Mouse (Mus musculus): ENCODE measurements around the gene Jam3.
"Not testable (repeated sequence)": the region's sequence is repeated elsewhere in the genome, so short reads cannot be mapped to it uniquely, and the experiment has no call there.

Jam3 gene

DNA sequence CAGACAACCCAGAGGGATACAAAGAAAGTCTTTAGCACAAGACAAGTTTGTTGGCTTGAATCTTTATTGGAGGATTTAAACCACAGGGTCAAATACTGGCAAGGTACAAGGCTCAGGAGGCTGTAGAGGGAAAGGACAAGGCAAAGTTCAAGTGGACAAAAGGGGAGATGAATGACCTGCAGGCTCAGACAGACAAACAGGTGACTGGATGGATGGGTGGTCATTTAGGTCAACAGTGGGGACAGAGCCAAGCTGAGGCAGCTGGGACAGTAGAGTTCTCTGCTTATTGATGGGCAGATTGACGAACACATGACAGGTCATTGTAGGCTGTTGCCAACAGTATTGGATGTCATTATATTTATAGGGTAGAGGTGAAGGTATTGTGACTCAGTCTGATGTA, 11.8 kb upstream of the Jam3 start:
- DNase-seq (ENCODE audit: low spot score) = no peak

GRCm38 (mm10) chr9:27165596-27165995, 10.4 kb upstream of the Jam3 start:
- no peak for DNase-seq (ENCODE audit: low spot score)

DNA sequence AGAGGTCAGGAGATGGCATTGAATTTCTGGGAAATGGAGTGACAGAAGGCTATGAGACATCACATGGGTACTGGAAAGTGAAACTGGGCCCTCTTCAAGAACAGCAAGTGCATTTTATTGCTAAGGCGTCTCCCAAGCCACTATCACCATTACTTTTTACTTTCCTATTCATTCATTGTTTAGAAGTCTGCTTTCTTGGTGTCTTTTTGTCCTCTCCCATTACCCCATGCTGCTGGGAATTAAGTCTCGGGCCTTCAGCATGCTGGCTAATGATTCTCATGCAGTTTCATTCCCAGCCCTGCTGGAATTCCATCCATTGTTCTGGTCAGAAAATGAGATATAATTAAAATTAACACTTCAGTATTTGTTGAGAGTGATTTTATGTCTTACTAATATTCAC, 9.7 kb upstream of the Jam3 start:
- no peak for DNase-seq (ENCODE audit: low spot score)

DNA sequence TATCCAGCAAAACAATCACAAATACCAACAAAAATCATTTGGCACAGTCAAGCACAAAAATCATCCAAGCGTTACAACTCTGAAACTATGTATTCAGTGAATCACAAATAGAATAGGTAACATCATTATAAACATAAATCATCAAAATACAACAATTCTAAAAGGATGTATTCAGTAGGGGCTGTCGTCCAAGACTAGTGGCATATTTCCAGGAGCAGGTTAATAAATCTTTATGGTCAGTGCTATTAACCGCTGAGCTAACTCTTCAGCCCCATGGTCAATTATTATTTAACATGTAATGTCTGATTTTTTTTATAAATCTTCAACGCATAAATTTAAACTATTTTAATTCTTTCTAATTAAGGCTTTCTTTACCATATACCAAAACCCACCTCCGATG, 8.4 kb upstream of the Jam3 start:
- not testable (repeated sequence) for DNase-seq (ENCODE audit: low spot score)

DNA sequence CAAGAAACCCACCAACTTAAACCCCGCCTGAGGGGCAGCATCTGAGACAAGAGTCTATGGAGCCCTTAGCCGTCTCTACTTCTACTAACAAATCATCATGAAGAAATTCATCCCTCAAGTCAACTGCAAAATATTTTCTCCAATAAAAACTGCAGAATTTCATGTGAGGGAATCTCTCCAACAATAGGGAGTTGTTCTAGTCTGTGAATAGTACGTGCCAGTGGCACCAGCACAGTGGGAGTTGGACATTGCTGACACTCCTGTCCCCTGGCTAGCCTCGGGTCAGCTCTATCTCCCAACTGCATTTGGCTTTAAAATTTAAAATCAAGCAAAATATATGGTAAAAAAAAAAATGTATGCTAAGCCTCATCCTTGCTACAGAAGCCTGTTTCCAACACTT, 1.4 kb downstream of the Jam3 start:
- DNase-seq (ENCODE audit: low spot score) = no peak

GRCm38 (mm10) chr9:27149836-27150235, 5.4 kb downstream of the Jam3 start:
- no peak for DNase-seq (ENCODE audit: low spot score)

DNA sequence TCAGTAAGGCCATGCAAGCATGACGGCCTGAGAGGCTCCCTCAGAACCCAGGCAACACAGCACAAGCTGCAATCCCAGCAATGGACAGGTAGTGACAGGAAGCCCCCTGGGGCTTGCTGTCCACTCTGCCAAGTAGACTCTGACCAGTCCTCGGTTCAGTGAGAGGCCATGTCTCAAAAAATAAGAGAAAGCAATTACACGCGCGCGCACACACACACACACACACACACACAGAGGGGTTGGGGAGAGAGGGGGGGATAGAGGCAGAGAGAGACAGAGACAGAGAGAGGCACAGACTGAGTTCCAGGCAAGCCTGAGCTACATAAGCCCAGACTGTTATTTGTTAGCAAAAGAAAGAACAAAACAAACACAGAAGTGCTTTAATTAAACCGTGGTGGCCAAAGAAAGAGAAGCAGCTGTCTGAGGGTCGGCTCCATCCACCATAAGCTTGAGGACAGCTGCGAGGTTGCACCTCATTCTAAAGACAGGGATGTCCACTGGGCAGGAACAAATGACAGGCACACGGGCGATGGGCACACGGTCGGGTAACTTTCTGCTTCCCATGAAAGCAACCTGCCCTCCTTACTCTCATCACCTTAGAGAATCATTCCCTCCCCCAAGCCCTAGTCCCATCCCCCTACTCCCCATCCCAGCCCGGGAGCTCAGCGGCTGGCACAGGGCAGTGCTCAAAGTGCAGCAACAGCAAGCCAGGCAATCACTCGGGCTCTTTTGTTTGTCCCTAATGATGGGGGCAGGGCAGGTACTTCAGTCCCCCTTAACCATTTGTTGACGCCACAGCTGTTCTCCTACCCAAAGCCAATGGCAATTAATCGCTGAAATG, 6.4 kb downstream of the Jam3 start:
- DNase-seq (ENCODE audit: low spot score) = no peak

GRCm38 (mm10) chr9:27147946-27148345, 7.3 kb downstream of the Jam3 start:
- no peak for DNase-seq (ENCODE audit: low spot score)

GRCm38 (mm10) chr9:27146826-27147225, 8.4 kb downstream of the Jam3 start:
- DNase-seq (ENCODE audit: low spot score) = no peak

- no peak for DNase-seq (ENCODE audit: low spot score)
These were observed 10.2 kb downstream of the Jam3 start for GRCm38 (mm10) chr9:27144996-27145395.

- DNase-seq (ENCODE audit: low spot score) = no peak
These were observed 10.9 kb downstream of the Jam3 start for GRCm38 (mm10) chr9:27144271-27144840.

GRCm38 (mm10) chr9:27140432-27141065, 14.7 kb downstream of the Jam3 start:
- DNase-seq (ENCODE audit: low spot score) = no peak

GRCm38 (mm10) chr9:27136651-27137050, 18.6 kb downstream of the Jam3 start:
- DNase-seq (ENCODE audit: low spot score) = no peak

GRCm38 (mm10) chr9:27135372-27135771, 19.8 kb downstream of the Jam3 start:
- DNase-seq (ENCODE audit: low spot score) = no peak

DNA sequence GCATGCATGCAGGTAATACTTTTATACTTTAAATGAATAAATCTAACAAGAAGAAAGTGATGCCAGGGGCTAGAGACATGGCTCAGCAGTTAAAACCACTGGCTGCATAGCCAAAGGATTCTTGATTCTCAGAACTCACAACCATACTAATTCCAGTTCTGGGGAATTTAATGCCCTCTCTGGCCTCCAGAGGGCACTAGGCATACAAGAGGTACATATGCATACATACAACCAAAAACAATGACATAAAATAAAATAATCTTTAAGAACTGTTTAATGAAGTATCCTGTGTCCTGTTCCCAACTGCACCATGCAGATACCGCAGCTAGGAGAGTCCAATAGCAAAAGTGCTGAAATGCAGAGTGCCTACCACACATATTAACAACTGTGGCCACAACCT, 20.8 kb downstream of the Jam3 start:
- DNase-seq (ENCODE audit: low spot score) = no peak

DNA sequence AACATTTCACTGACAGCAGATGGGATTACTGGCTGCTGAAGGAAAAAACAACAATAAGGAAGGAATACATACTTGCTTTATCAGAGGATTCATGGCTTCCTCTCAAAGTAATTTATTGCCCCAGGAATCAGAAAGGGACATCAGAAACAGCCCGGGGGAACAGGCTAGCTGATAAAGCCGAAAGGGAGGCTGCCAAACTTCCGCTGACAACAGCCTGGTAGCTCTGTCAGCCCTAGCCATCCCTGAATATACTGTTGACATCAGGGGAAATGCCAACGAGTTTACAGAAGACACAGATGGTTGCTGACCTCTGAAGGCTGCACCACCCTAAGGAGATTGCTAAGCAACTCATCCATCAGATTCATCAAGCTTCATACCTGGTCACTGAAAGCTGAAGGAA, 26.6 kb downstream of the Jam3 start:
- DNase-seq (ENCODE audit: low spot score) = no peak

DNA sequence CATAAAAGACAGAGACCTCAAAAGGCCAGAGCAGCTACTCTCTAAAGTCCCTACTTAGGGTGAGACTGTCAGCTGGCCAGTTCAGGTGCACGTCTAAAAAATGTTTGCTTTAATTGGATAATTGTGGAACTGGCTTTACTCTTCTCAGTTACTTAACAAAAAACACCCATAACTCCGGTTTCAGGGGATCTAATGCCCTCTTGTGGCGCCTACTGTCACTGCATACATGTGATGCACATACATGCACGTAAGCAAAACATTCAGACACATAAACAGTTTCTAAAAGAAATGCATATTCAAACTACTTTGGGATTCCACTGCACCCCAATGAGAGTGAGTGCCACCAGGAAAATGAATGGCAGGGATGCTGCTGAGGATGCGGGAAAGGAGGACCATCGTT, 28.7 kb downstream of the Jam3 start:
- DNase-seq (ENCODE audit: low spot score) = no peak

GRCm38 (mm10) chr9:27125450-27125849, 29.8 kb downstream of the Jam3 start:
- DNase-seq (ENCODE audit: low spot score) = no peak

DNA sequence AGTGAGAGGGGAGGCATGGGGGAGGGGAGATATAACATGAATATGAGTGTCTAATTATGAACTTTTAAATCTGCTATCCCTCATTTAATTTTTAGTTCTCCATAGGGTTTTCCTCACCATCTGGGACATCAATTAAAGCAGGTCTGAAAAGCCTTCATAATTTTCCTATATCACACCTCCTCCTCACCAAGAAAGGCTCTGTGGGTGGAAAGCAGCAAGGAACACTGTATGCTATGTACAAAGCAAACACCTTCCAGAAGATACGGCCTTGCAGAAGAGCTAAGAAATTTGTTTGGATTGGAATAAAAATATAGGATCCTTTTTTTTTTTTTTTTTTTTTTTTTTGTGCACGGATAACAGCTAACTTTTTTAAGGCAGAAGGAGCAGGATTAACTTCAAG, 31.3 kb downstream of the Jam3 start:
- no peak for DNase-seq (ENCODE audit: low spot score)

GRCm38 (mm10) chr9:27122963-27123362, 32.3 kb downstream of the Jam3 start:
- DNase-seq (ENCODE audit: low spot score) = no peak

- no peak for DNase-seq (ENCODE audit: low spot score)
These were observed 33.1 kb downstream of the Jam3 start for GRCm38 (mm10) chr9:27122076-27122475.

- DNase-seq (ENCODE audit: low spot score) = no peak
These were observed 34.0 kb downstream of the Jam3 start for GRCm38 (mm10) chr9:27121254-27121653.

GRCm38 (mm10) chr9:27111756-27112155, 43.5 kb downstream of the Jam3 start:
- DNase-seq (ENCODE audit: low spot score) = no peak
